In the genomic region with DNA sequence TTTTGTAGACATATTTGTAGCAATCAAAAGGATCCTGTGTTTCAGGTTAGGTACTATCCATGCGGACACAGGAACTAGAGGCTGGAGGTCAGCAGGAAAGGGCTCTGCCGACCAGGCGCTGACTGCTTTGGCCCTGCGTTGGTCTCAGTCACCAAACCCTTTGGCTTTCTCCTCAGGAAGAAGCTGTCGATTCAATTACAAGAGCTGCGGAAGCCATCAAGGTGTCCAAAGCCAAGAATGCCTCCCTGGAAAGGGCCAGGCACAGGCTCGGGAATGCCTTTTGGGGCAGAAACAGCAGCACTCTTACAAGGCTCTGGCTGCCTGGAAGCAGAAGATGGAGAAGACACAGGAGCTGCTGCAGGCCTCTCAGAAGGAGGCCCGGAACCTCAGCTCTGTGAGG, we compare ENCODE assay signal across 17 mouse cellular contexts.
"Had no signal": no experiment of that assay in that cellular context is flagged by ENCODE, and none has a peak within 500 bp of the region (broad histone marks: within the 10 kb centered on the region; RNA-seq: fewer than 3 reads in every experiment).

No protein-coding gene starts in this region.

- H3K27me3 ChIP-seq: lung, embryonic 15.5 days; megakaryocyte, embryonic 14.5 days; midbrain, embryonic 13.5 days; midbrain, embryonic 15.5 days; neural tube, embryonic 12.5 days; stomach, embryonic 15.5 days had no signal

- H3K4me1 ChIP-seq: lung, embryonic 15.5 days; megakaryocyte, embryonic 14.5 days; midbrain, embryonic 13.5 days; midbrain, embryonic 15.5 days; neural tube, embryonic 12.5 days; stomach, embryonic 15.5 days had no signal

- H3K36me3 ChIP-seq: lung, embryonic 15.5 days; midbrain, embryonic 13.5 days; midbrain, embryonic 15.5 days; neural tube, embryonic 12.5 days; stomach, embryonic 15.5 days had no signal

- H3K27ac ChIP-seq: lung, embryonic 15.5 days; macrophage; midbrain, embryonic 13.5 days; midbrain, embryonic 15.5 days; neural tube, embryonic 12.5 days; stomach, embryonic 15.5 days; stomach, postnatal 0 days had no signal

- H3K4me2 ChIP-seq: lung, embryonic 15.5 days; midbrain, embryonic 11.5 days; midbrain, embryonic 13.5 days; midbrain, embryonic 15.5 days; neural tube, embryonic 12.5 days; stomach, embryonic 15.5 days had no signal

- DNase-seq: lung, adult 2 months; lung, postnatal 14 days; lung, postnatal 36 days; right cerebral cortex, postnatal 14 days; thymus, adult 2 months; thymus, postnatal 25 days; thymus, postnatal 4 days had no signal

- H3K9me3 ChIP-seq: lung, embryonic 15.5 days; midbrain, embryonic 13.5 days; midbrain, embryonic 15.5 days; neural tube, embryonic 12.5 days; stomach, embryonic 15.5 days had no signal

- H3K9ac ChIP-seq: lung, embryonic 15.5 days; midbrain, embryonic 13.5 days; midbrain, embryonic 15.5 days; neural tube, embryonic 12.5 days; stomach, embryonic 15.5 days had no signal

- H3K4me3 ChIP-seq: lung, embryonic 15.5 days; megakaryocyte, embryonic 14.5 days; midbrain, embryonic 13.5 days; midbrain, embryonic 15.5 days; neural tube, embryonic 12.5 days; stomach, embryonic 15.5 days had no signal

- ATAC-seq: lung, postnatal 0 days; midbrain, embryonic 13.5 days; midbrain, embryonic 15.5 days had no signal
